In the genomic region with DNA sequence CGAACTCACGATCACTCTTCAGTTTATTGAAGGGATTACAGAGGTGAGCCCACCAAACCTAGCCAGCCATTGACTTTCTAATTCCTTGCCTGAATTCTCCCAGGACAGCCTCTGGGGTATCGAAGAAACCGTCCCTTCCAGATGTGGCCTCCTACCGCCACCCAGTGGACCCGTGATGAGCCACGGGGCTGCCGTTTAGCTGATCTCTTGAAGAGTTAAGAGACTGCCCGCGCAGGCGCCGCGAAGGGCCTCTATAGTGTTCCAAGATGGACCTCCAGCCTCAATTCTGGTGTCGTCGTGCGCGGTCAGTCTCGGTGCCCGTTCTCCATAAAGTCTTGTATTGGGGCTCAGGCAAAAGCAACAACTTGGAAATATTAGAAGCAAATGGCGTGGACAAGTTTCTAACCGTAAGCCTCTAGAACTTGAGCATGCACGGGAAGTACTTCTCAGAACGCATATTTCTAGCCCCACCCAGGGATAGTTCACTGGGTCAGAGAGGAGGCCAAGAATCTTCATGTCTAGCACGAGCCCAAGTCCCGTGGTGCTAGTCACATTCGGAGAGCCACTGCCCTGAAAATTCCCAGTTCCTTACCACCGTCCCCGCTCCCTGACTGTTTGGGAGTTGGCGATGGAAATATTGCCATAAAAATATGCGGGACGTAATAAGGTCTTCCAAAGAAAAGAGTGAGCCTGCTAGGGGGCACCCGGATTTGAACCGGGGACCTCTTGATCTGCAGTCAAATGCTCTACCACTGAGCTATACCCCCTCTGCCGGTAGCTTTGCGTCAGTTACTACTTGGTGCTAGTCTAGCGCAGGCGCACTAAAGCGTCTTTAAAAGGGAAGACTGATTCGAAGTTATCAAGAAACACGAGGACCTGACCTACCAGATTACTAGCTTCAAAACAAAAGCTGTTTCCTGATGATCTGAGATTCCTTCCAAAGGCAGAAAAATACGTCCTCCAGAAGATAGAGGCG, we compare ENCODE assay signal across 8 mouse cellular contexts. TPM values are rescaled to one million over a fixed set of nuclear protein-coding genes. Genes with fewer than 3 reads are reported as not detected.
A peak's percentile ranks its signal among the peaks of the same experiment; 100 is the strongest.
DNase-seq lines count a peak whose midpoint lies in the region; ATAC-seq lines count a peak whose summit lies in the region.

No protein-coding gene starts in this region.

- peak overlapping the region; percentile 85 for H3K27ac ChIP-seq in hindbrain, embryonic 11.5 days (ENCODE audit: low read depth, low read length)

- 0 out of 2 replicates have a peak, but pooled peaks cover 2% of the 10 kb centered on the region for H3K4me1 ChIP-seq in hindbrain, embryonic 11.5 days (replicated peaks; ENCODE audit: control insufficient read depth, insufficient read depth, low read length)

- peak; percentile 97 for DNase-seq in MN1 (ENCODE audit: low spot score)
- DNase-seq in cerebellum, adult 9-10 months = peak; percentile 97
- DNase-seq in frontal cortex, adult 2 months (ENCODE audit: extremely low spot score in 1 of 2, low spot score in 1 of 2) = peak; percentile 91 to 100
- peak; percentile 96 for DNase-seq in hindbrain, embryonic 11.5 days (ENCODE audit: low spot score)
- peak; percentile 97 to 98 for DNase-seq in layer of hippocampus, postnatal 10 days (ENCODE audit: low spot score in 2 of 2)
- DNase-seq in lung, postnatal 10 days = peak; percentile 98
- DNase-seq in ovary, postnatal 36 days (ENCODE audit: low spot score) = peak; percentile 92
- peak; percentile 96 for DNase-seq in thymus, postnatal 25 days

- under 1% methylated on average over 42 of the region's 42 CpGs for WGBS in hindbrain, embryonic 11.5 days

- peak overlapping the region; percentile 86 for H3K9ac ChIP-seq in hindbrain, embryonic 11.5 days (ENCODE audit: low read depth, low read length)

- H3K4me3 ChIP-seq in hindbrain, embryonic 11.5 days (ENCODE audit: low read depth, low read length) = peak overlapping the region; percentile 92

- no peaks in the 10 kb centered on the region for H3K36me3 ChIP-seq in hindbrain, embryonic 11.5 days (ENCODE audit: control insufficient read depth, insufficient read depth, low read length)

- ATAC-seq in hindbrain, embryonic 11.5 days (ENCODE audit: low FRiP score) = peak; percentile 82

- peak overlapping the region; percentile 56 for H3K4me2 ChIP-seq in hindbrain, embryonic 11.5 days (replicated peaks; ENCODE audit: low read depth, low read length)

- H3K9me3 ChIP-seq in hindbrain, embryonic 11.5 days (ENCODE audit: control insufficient read depth, low read length) = no peaks in the 10 kb centered on the region

- peaks cover 27% of the 10 kb centered on the region for H3K27me3 ChIP-seq in hindbrain, embryonic 11.5 days (ENCODE audit: control insufficient read depth, insufficient read depth, low read length)

RNA-seq across cellular contexts. Expression of a gene that starts 1.6 kb away (rescaled TPM):
- 11.1 and 11.4 TPM in 2 replicates for polyA plus RNA-seq in frontal cortex, adult 2 months (2012; rRNA removed)
- 0.18 and 0.28 TPM in 2 replicates for polyA plus RNA-seq in hindbrain, embryonic 11.5 days (2014; fragmentation: Nextera tagmentation; extraction: Ambion mirVana)
- total RNA-seq in layer of hippocampus, postnatal 10 days (2021) = 1 to 10 TPM; 6.8 to 7.1 TPM

RNA-seq across cellular contexts. Expression of a gene that starts 8.1 kb away (rescaled TPM):
- 3.2 and 3.4 TPM in 2 replicates for polyA plus RNA-seq in frontal cortex, adult 2 months (2012; rRNA removed)
- 9.5 and 10.2 TPM in 2 replicates for polyA plus RNA-seq in hindbrain, embryonic 11.5 days (2014; fragmentation: Nextera tagmentation; extraction: Ambion mirVana)
- 1 to 10 TPM; 2.0 to 2.1 TPM for total RNA-seq in layer of hippocampus, postnatal 10 days (2021)

RNA-seq across cellular contexts. Expression of a gene that starts 35.0 kb away (rescaled TPM):
- 99.8 and 103 TPM in 2 replicates for polyA plus RNA-seq in frontal cortex, adult 2 months (2012; rRNA removed)
- polyA plus RNA-seq in hindbrain, embryonic 11.5 days (2014; fragmentation: Nextera tagmentation; extraction: Ambion mirVana) = 13.1 and 18.3 TPM in 2 replicates
- 100 to 1,000 TPM; 118 TPM for total RNA-seq in layer of hippocampus, postnatal 10 days (2021)

RNA-seq across cellular contexts. Expression of a gene that starts 38.7 kb away (rescaled TPM):
- polyA plus RNA-seq in frontal cortex, adult 2 months (2012; rRNA removed) = 918 and 950 TPM in 2 replicates
- polyA plus RNA-seq in hindbrain, embryonic 11.5 days (2014; fragmentation: Nextera tagmentation; extraction: Ambion mirVana) = 970 and 990 TPM in 2 replicates
- 100 to 1,000 TPM; 648 to 672 TPM for total RNA-seq in layer of hippocampus, postnatal 10 days (2021)

Comparison
In these comparisons a context has a peak if more than half of its experiments do, and no peak if none do; other contexts are left out.
1. Peak in every context shown above with its lines: DNase-seq, ATAC-seq, H3K4me3 ChIP-seq and H3K27ac ChIP-seq.